Mouse (Mus musculus): ENCODE measurements around the gene Usp39.

Usp39 gene

GRCm38 (mm10) chr6:72302349-72302925 is 42.5 kb downstream of the Usp39 start:
- DNase-seq (ENCODE audit: low read depth, low spot score) = no peak

DNA sequence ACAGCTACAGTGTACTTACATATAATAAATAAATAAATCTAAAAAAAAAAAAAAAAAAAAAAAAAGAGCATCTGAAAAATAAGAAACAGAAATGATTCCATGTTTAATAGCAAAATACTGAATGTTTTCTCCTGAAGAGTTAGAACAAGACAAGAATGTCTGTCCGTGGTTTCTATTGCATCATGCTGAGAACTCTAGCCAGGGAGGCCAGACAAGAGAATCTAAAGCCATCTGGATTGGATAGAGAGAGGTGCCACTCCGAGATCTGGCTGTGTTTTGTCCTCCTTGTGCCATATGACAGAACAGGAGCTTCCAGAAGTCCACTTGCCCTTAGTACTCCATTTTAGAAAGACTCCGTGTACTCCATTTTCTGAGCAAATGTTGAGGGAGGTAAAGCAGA is 47.2 kb downstream of the Usp39 start:
- no peak for DNase-seq (ENCODE audit: low read depth, low spot score)

- no peak for DNase-seq (ENCODE audit: low read depth, low spot score)
Measured at GRCm38 (mm10) chr6:72292972-72293651, 51.9 kb downstream of the Usp39 start.

GRCm38 (mm10) chr6:72289484-72289883 is 55.5 kb downstream of the Usp39 start:
- no peak for DNase-seq (ENCODE audit: low read depth, low spot score)

GRCm38 (mm10) chr6:72283914-72284313 is 61.1 kb downstream of the Usp39 start:
- no peak for DNase-seq (ENCODE audit: low read depth, low spot score)

DNA sequence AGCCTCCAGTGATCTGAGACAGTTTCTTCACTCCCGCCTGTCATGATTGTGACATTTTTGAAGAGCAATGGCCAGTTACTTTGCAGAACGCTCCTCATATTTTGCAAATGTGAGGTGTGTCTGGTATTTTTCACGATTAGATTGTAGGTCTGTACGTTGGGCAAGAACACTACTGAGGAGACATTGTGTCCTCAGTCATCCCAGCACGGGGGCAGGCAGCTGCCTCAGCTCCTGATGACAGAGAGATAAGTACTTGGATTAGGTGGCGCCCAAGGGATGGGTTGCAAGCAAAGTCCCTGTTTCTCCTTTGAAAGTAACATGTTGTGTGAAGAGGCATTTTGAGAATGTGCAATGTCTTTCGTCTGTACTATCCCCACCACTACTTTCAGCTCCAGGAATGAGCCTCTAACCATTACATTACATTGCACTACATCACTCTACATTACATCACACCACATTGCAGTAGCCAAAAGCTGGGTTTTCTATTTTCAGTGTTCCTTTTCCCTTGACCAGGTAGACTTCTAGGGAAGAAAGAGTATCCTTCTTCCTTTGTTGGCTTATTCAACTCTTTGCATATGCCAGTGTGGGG is 64.5 kb downstream of the Usp39 start:
- no peak for DNase-seq (ENCODE audit: low read depth, low spot score)

DNA sequence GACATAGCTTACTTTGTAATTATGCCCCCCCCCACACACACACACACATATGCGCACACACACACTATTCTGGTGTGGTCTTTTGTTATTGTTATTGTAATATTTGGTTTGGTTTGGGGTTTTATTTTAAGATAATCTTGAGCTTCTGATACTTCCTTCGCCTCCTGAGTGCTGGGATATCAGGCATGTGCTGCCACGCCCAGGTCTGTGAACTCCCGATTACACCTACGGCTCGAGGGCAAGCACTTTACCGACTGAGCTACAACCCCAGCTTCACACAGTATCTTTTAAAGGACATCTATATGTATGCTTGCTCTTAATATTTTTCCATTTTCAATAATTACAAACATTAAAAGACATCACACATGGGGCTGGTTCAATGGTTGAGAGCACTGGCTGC is 65.5 kb downstream of the Usp39 start:
- DNase-seq (ENCODE audit: low read depth, low spot score) = no peak

- DNase-seq (ENCODE audit: low read depth, low spot score) = no peak
Measured at GRCm38 (mm10) chr6:72278835-72279234, 66.1 kb downstream of the Usp39 start.

DNA sequence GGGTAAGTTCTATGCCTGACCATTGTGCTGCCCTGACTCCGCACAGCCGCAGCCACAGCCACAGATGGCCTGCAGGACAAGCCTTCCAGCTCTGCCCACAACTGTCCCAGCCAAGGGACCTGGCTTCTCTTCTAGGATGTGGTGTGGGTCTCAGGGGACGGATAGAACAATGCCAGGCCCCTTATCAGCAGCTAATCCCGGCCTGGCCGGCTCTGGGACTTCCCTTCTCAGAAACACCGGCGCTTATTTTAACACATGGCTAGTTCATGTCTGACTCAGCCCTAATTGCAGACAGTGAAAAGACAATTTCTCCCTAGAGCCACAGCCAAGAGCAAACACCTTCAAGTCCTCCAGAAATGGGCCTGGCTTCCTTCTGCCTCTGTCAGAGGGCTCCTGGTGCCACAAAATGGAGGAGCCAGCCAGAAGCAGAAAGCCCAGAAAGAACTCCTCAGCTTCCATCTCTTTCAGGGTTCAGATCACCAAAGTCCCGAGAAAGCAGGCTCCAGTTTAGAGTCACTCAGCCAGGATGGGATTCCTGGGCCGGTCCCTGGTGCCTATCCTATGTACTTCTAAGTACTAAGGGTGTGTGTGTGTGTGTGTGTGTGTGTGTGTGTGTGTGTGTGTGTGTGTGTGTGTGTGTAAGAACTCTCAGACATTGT is 67.3 kb downstream of the Usp39 start:
- no peak for DNase-seq (ENCODE audit: low read depth, low spot score)

DNA sequence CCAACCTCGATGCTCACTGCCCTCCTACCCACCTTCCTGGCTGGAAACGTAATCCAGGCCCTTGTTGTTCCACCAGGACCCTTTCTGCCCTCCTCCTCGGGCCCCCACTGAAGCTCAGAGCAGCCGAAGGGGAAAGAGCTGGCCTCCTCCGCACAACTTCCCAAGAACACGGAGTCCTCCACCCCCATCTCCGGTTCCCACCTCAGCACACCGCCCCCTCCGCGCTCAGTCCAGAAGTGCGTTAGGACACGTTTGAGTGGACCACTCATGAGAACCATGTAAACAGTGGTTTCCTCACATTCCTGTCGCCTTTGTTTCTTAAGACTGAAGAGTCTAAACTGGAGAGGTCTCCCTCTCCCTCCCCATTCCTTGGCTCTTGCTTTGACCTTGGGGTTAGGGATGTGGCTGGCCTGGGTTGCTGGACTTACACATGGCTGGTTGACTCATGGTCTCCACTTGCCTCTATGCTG is 68.0 kb downstream of the Usp39 start:
- no peak for DNase-seq (ENCODE audit: low read depth, low spot score)

GRCm38 (mm10) chr6:72276141-72276540 is 68.8 kb downstream of the Usp39 start:
- no peak for DNase-seq (ENCODE audit: low read depth, low spot score)

DNA sequence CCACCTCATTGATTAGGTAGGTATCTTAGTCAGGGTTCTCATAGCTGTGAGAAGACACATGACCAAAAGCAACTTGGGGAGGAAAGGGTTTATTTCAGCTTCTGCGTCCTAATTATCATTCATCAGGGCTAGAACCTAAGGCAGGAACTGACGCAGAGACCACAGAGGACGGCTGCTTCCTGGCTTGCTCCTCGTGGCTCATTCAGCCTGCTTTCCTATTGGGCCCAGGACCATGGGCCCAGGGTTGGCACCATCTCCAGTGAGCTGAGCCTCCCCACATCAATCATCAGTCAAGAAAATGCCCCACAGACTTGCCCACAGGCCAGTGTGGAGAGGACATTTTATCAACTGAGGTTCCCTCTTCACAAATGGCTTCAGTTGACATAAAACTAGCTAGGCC is 69.5 kb downstream of the Usp39 start:
- DNase-seq (ENCODE audit: low read depth, low spot score) = no peak

GRCm38 (mm10) chr6:72273153-72273552 is 71.8 kb downstream of the Usp39 start:
- DNase-seq (ENCODE audit: low read depth, low spot score) = no peak

DNA sequence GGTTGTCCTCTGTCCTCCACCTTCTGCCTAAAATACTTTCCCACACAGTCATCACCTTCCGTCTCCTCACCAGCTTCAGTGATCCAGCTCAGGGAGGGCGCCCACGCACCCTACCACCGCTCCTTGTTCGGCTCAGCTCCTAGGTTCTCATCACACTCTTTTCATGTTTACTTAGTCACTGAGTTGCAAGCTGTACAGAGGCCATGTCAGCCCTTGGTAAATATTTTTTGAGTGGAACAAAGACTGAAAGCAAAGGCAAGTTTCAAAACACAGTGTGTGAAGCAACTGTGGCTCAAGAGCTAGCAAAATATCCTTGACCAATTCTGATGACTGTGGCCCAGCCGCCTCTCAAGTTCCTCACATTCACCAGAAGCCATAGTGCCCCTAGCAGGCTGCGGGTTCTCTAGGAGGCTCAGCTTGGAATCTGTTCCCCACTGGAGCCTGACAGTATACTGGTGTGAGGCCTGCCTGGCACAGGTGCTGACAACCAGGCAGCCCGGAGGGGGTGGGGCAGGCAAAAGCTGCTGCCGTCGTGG is 72.8 kb downstream of the Usp39 start:
- DNase-seq (ENCODE audit: low read depth, low spot score) = no peak

- DNase-seq (ENCODE audit: low read depth, low spot score) = no peak
Measured at GRCm38 (mm10) chr6:72270952-72271519, 73.9 kb downstream of the Usp39 start.

- DNase-seq (ENCODE audit: low read depth, low spot score) = no peak
Measured at GRCm38 (mm10) chr6:72270258-72270657, 74.7 kb downstream of the Usp39 start.

All from retina, postnatal 7 days (tissue).